Mouse (Mus musculus): ENCODE measurements at regions not wholly inside any gene's neighbourhood (a gene's known extent, or its start where the extent isn't known, plus 50 kb on each side); places are given as distances from the start of the nearest gene placed in this dataset.

DNA sequence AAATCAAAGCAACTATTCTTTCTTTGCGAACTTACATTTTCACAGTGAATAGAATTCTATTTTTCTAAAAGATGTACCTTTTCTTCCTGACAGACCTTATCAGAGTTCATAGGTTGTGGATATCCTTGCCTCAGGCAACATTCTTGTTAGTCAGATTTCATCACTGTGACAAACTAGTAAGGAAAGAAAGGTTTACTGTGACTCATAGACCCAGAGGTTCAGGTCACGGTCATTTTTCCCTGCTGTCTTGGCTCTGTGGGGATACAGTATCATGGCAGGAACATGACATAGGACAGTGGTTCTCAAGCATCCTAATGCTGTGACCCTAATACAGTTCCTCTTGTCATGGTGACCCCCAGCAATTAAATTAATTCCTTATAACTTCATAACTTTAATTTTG, 78.4 kb upstream of the Akt3 start:
- DNase-seq (ENCODE audit: low spot score in 2 of 2) = no peak

DNA sequence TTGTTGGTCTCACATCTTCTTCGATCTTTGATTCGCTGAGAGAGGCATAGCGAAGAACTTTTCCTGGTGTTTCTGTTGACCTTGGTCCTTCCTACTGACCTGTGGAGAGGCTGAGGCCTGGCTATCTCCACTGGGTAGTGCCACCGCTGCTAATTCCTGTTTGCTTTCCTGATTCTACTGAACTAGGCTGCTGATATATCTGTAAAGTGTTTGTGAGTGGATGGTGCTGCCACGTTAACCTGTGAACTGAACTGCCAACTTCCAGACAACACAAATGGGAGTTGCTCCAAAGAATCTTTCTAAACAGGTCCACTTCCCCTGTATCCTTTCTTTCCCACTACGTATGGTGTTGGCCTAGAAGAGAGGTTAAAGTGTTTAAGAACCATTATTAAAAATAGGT, 78.0 kb upstream of the Akt3 start:
- no peak for DNase-seq (ENCODE audit: low spot score in 2 of 2)

DNA sequence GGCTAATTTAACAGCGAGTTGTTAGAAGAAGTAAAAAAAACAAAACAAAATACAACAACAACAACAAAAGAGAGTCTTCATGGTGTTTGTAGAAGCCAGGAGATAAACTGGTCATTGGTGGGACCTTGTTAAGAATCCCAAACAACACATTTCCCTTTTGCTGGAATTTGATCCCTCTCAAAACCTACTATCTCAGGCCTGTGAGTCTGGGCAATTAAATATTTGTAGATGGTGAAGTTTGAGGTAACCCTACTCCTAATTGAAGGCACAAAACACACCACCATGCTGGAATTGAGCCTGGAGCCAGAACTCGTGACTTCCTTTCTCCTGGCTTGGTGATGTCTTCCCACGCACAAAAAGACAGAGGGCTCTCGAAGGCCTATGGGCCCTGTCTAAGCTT, 65.4 kb upstream of the Akt3 start:
- DNase-seq (ENCODE audit: low spot score in 2 of 2) = no peak

DNA sequence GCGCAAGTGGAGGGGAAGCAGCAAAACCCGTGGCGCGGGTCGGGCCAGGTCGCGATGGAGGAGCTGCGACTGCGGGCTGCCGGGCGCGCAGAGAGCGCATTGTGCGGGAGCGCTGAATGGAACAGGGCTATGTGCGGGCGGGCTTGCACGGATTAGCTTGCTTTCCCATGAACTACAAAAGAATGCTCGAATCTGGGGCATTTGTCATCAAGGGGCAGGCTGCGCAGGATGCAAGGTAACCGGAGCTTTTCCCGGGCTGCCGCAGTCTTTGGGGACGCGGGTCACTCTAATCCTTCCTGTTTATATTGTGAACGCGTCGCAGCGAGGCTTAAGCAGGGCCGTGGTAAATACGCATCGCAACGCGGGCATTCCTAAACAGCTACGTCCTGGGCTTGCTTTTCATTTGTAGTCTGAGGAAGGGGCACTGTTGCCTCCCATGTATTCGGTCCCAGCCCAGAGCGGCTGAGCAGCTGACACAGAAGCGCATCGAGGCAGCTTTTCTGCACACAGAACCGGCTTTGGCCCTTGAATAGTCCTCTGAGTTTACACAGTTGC, 64.8 kb upstream of the Akt3 start:
- DNase-seq (ENCODE audit: low spot score in 2 of 2) = peak; percentile 54 to 62

DNA sequence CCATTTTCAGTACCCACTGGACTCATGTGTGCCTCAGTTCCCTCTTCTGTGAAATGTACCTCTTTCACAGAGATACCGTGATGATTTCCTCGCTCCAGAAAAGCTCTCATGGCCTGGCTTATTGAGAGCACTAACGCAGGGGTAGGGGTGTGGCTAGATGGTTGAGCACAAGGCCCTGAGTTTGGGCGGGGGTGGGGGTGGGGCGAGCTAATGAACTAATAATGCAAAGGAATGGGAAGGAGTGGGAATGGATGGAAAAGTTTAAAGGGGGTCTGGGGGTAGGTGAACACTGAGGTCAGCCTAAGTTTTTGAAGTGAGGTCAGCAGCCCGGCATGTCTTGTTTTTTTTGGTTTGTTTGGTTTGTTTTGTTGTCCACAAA, 64.3 kb upstream of the Akt3 start:
- no peak for DNase-seq (ENCODE audit: low spot score in 2 of 2)

DNA sequence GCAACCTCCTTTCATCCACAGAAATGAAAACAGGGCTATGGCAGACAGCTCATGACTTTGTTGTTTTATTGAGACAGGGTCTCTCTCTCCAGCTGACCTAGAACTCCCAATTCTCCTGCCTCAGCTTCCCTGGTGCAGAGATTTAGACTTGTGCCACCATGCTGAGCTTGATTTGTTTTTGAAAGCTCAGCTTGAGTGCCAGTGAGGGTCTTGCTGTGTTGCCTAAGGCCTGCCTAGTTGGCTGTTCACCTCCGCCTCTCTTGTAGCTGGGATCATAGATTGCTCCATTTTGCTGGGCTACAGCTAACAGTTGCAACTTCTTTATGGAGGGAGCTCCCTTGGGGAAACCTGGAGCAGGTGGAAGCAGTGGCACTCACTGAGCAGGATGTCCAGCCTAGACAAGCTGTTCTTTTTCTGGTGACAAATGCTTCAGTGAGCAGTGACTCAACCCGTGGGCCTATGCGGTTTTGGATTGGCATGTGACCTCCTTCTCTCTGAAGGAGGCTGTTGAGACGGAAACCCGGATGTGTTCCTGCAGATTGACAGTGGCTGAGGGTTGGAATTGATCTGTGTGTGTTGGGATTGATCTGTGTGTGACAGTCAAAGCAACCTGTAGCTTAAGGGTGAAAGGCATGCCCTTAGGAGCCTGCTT, 63.8 kb upstream of the Akt3 start:
- no peak for DNase-seq (ENCODE audit: low spot score in 2 of 2)

DNA sequence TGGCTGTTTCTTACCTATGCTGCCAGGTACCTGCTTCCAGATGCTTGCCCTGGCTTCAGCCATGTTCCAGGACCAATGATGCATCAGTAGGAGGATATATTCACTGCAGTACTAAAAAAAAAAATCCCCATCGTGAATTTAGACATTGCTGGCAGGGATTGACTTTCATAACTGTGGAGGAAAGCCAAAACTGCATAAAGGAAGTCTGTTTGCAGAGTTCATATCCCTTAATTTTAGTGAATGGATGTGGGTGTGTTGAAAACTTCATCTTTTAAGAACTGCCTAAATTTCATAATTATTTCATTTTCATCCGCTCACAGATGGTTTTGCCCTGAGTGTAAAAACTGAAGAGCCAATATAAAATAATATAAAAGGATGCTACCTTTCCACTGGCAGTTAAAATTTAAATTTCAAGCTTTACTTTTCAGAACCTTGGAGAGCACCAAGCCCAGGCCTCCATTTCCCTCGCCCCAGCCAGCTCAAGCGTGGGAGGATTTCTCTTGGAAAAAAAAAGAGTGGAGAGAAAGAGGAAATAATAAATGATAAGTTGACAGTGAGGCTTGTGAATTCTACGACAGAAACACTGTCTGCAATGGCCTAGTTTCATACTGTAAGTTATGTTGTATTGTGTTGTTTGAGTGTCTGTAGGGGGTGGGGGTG, 50.3 kb upstream of the Akt3 start:
- DNase-seq (ENCODE audit: low spot score in 2 of 2) = no peak

Data from layer of hippocampus, postnatal 10 days (tissue).